ENCODE assay signal across 21 mouse cellular contexts in the genomic region with DNA sequence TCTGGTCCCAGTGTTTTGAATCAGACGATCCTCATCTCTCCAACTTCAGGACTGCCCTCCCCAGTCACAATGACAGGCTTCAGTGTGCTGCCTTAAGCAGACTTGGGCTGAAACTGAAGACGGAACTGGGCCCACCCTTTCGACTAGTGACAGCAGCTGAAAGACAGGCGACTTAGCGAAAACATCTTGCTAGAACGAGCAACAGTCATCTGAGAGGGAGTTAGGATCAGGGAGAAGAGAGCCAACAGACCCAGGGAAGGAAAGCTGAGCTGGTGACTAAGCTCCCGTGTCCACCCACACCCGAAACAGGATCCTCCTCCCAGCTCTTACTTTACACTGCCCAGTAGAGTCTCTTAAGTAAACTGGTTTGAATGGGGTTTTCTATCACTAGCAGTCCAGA.
DNase-seq lines count a peak whose midpoint lies in the region; TF ChIP-seq lines count a peak whose summit lies in the region.
"Had no signal": no experiment of that assay in that cellular context is flagged by ENCODE, and none has a peak within 500 bp of the region (broad histone marks: within the 10 kb centered on the region; RNA-seq: fewer than 3 reads in every experiment).

No protein-coding gene starts in this region.

- no peaks in the 10 kb centered on the region for H3K79me2 ChIP-seq in myocyte (ENCODE audit: control insufficient read depth, insufficient read depth)

- H3K4me3 ChIP-seq in myocyte, result no peak overlapping the region
- H3K4me3 ChIP-seq: embryonic facial prominence, embryonic 15.5 days; forebrain, embryonic 12.5 days; heart, embryonic 12.5 days; limb, embryonic 13.5 days; liver, embryonic 15.5 days; midbrain, embryonic 12.5 days had no signal

- peak overlapping the region; percentile 80 for H3K4me2 ChIP-seq in myocyte (ENCODE audit: low read depth)
- H3K4me2 ChIP-seq: embryonic facial prominence, embryonic 15.5 days; forebrain, embryonic 12.5 days; heart, embryonic 12.5 days; limb, embryonic 13.5 days; liver, embryonic 15.5 days; midbrain, embryonic 12.5 days had no signal

- no peaks in the 10 kb centered on the region for H3K36me3 ChIP-seq in myocyte (ENCODE audit: control insufficient read depth, insufficient read depth)
- H3K36me3 ChIP-seq: embryonic facial prominence, embryonic 15.5 days; forebrain, embryonic 12.5 days; heart, embryonic 12.5 days; limb, embryonic 13.5 days; liver, embryonic 15.5 days; midbrain, embryonic 12.5 days had no signal

- intact Hi-C loops in left cerebral cortex, postnatal 25 days (cut with DNase I), result no loop called here

- DNase-seq in frontal cortex, postnatal 36 days (ENCODE audit: low spot score in 2 of 2), result peak; percentile 15 to 19
- DNase-seq in frontal cortex, postnatal 10 days (ENCODE audit: low spot score in 2 of 2), result no peak
- peak; percentile 3 to 65 for DNase-seq in left cerebral cortex, postnatal 25 days (ENCODE audit: low spot score in 2 of 2)
- DNase-seq in left cerebral cortex, adult 8-10 months (ENCODE audit: low spot score in 2 of 2), result no peak
- DNase-seq in fibroblast of lung, adult 2 months (ENCODE audit: low read depth), result peak; percentile 27
- DNase-seq in thymus, postnatal 14 days, result no peak
- DNase-seq in lung, postnatal 25 days (ENCODE audit: low spot score), result no peak
- DNase-seq: adrenal gland, adult 2 months; B cell, adult 2 months; cerebellum, adult 18-20 months; heart, postnatal 36 days; kidney, adult 8-10 months; lung, postnatal 36 days; thymus, postnatal 4 days had no signal

- TF ChIP-seq POLR2A in myocyte (IDR thresholded peaks at IDR 0.05; ENCODE audit: insufficient read length, low read depth), result no peak

- H3K27me3 ChIP-seq in myocyte (ENCODE audit: control insufficient read depth, insufficient read depth, insufficient read length), result no peaks in the 10 kb centered on the region
- H3K27me3 ChIP-seq: embryonic facial prominence, embryonic 15.5 days; forebrain, embryonic 12.5 days; heart, embryonic 12.5 days; limb, embryonic 13.5 days; liver, embryonic 15.5 days; midbrain, embryonic 12.5 days had no signal

- no peak overlapping the region for H3ac ChIP-seq in myocyte (ENCODE audit: control insufficient read depth, insufficient read length)

TF ChIP-seq in myocyte, 11 proteins besides CTCF, POLR2A, EP300 and RAD21:
- TF ChIP-seq USF1 (IDR thresholded peaks at IDR 0.05; ENCODE audit: low read depth) (no peak), MYOD1 (IDR thresholded peaks at IDR 0.05; ENCODE audit: control insufficient read depth in 1 of 3, insufficient read length in 2 of 3, low read depth in 2 of 3) (peak in 1 of 3 experiments; percentile 45)

Comparison
In these comparisons a context has a peak if more than half of its experiments do, and no peak if none do; other contexts are left out.
1. DNase-seq: peak in frontal cortex, postnatal 36 days (2 of 2), left cerebral cortex, postnatal 25 days (2 of 2) and fibroblast of lung, adult 2 months (single experiment); none in frontal cortex, postnatal 10 days (0 of 2), left cerebral cortex, adult 8-10 months (0 of 2), thymus, postnatal 14 days (single experiment) and lung, postnatal 25 days (single experiment).